Mouse (Mus musculus) lung, postnatal 0 days (tissue): ENCODE data around the gene Pdzph1. TPM values are rescaled to one million over a fixed set of nuclear protein-coding genes. Genes with fewer than 3 reads are reported as not detected.

Experiments
- ATAC-seq: fragments of 200-750 bp; cut with Nextera tagmentation; 2 replicates; pipeline ENCODE4 v1.8.0; 2017; ENCODE audit warnings: moderate library complexity
- DNase-seq: peaks from one replicate; pipeline ENCODE4 v3.0.0-alpha.2; 2016; ENCODE audit warnings: low spot score
- H3K27ac ChIP-seq: fragments of 300-500 bp; sonication (generic); 2 replicates; pipeline ENCODE4 v1.5.1; 2014; ENCODE audit warnings: antibody characterized with exemption, mild to moderate bottlenecking, low read length, mixed read lengths
- H3K27me3 ChIP-seq: fragments of 300-500 bp; sonication (generic); replicated peaks from 2 replicates; pipeline ENCODE4 v1.6.1; 2014; ENCODE audit warnings: low read length, mixed read lengths; ENCODE audit not compliant: insufficient read depth
- H3K36me3 ChIP-seq: fragments of 300-500 bp; sonication (generic); 2 replicates; pipeline ENCODE4 v1.6.1; 2014; ENCODE audit warnings: low read length, mixed read lengths; ENCODE audit not compliant: insufficient read depth
- H3K4me1 ChIP-seq: fragments of 300-500 bp; sonication (generic); 2 replicates; pipeline ENCODE4 v1.6.1; 2014; ENCODE audit warnings: antibody characterized with exemption, low read depth, low read length, mixed read lengths; ENCODE audit not compliant: insufficient read depth
- H3K4me2 ChIP-seq: fragments of 300-500 bp; sonication (generic); replicated peaks from 2 replicates; pipeline ENCODE4 v1.6.1; 2014; ENCODE audit warnings: low read depth, mild to moderate bottlenecking, low read length, moderate library complexity, mixed read lengths
- H3K4me3 ChIP-seq: fragments of 300-500 bp; sonication (generic); 2 replicates; pipeline ENCODE4 v1.5.1; 2014; ENCODE audit warnings: low read depth, low read length
- H3K9ac ChIP-seq: fragments of 300-500 bp; sonication (generic); replicated peaks from 2 replicates; pipeline ENCODE4 v1.6.1; 2014; ENCODE audit warnings: low read depth, mild to moderate bottlenecking
- H3K9me3 ChIP-seq: fragments of 300-500 bp; sonication (generic); 2 replicates; pipeline ENCODE4 v1.6.1; 2016; ENCODE audit warnings: low read length, mixed read lengths
- CTCF ChIP-seq: IDR thresholded peaks from 2 replicates; pipeline ENCODE4 v1.5.1; 2016; ENCODE audit warnings: antibody characterized with exemption, mild to moderate bottlenecking
- EP300 ChIP-seq: IDR thresholded peaks from 2 replicates; pipeline ENCODE4 v1.6.1; 2016; ENCODE audit warnings: antibody characterized with exemption, mild to moderate bottlenecking, control low read depth
- WGBS: fragments of 180-500 bp; shearing (Covaris S2); extraction: QIAGEN DNeasy Blood & Tissue Kit; methylation state at CpG from one replicate; pipeline ENCODE4 v1.1.7; 2014; 5-methylcytosine and 5-hydroxymethylcytosine counted together
- polyA plus RNA-seq: library from polyadenylated mRNA; unstranded; fragments of >200 nt; fragmentation: Nextera tagmentation; extraction: Ambion mirVana; gene quantifications from 2 replicates; pipeline ENCODE4 v1.2.1, GENCODE M21; 2015

The Pdzph1 gene
- polyA plus RNA-seq, 1 experiment from 2014 or later = not detected

DNA sequence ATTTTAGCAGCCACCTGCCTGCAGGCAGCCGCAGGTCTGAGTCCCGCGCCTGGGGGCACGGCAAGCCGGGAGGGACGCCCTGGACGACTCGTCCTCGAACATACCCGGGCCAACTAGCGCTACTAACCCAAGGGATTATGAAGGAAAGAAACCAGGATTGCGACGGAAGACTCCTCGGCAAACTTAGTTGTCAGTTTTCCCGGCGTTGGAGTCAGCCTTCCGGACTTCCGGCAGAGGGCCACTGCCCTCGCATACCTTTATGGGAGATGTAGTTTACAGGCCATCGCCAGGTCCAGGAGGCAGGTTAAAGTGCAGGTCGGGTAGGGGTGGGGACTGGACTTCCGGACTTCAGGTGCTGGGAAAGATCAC is 21.9 kb upstream of the Pdzph1 start, which contains the start of gene Nudt12:
TSS of gene Nudt12 (minus strand) at position 282 of the 369 bp plus-strand sequence.
- no peaks in the 10 kb centered on the region for H3K4me1 ChIP-seq
- DNase-seq (peak; percentile 73), ATAC-seq (peak; percentile 94)
- H3K27ac ChIP-seq = no peak within 1 kb of the TSS
- H3K36me3 ChIP-seq = no peaks in the 10 kb centered on the region
- H3K4me2 ChIP-seq = peak within 1 kb of the TSS; percentile 77
- no peaks in the 10 kb centered on the region for H3K9me3 ChIP-seq
- TF ChIP-seq CTCF = peak; percentile 22; the same call in 1 of the 2 replicates
- no peak for TF ChIP-seq EP300
- H3K27me3 ChIP-seq = no peaks in the 10 kb centered on the region
- H3K9ac ChIP-seq = peak within 1 kb of the TSS; percentile 51
- peak within 1 kb of the TSS; percentile 58 for H3K4me3 ChIP-seq
- 1% methylated on average over 22 of the region's 22 CpGs for WGBS

DNA sequence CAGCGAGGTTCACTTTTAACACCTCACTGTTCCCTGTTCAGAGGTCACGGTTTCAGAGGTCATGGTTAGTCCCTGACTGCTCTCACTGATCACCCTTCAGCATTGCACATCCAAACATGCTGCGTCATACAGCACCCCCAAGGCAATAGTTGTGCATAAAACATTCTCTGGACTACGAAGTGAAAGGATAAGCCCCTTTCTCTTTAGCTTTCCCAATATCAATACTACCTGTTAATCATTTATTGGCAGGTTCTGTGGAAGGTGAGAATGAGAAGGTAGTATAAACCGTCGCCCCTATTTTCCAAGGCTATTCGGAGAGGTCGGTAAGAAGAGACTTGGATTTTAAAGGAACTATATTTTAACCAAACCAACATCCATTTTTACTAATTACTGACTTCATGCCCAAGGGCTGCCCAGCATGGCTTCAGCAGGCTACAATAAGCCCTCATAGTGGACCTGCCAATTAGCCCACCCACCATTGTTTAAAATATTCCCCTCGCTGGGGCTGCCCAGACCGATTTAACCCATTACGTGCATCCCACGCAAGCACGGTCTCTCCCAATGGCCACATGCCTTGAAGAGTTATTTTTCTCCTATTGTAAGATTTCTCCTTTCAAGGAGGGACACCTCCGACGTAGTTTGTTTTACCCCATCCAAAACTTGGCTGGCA is 21.4 kb upstream of the Pdzph1 start:
- Histone ChIP-seq H3K36me3 (no peaks in the 10 kb centered on the region), H3K4me3 (peak overlapping the region; percentile 58), H3K9ac (peak overlapping the region; percentile 51), H3K9me3 (no peaks in the 10 kb centered on the region), H3K27ac (no peak overlapping the region), H3K4me2 (peak overlapping the region; percentile 77), H3K4me1 (no peaks in the 10 kb centered on the region), H3K27me3 (no peaks in the 10 kb centered on the region)
- no peak for TF ChIP-seq EP300
- TF ChIP-seq CTCF = no peak
- DNase-seq (peak; percentile 7), ATAC-seq (peak; percentile 33)
- 9% methylated on average over 15 of the region's 15 CpGs for WGBS

DNA sequence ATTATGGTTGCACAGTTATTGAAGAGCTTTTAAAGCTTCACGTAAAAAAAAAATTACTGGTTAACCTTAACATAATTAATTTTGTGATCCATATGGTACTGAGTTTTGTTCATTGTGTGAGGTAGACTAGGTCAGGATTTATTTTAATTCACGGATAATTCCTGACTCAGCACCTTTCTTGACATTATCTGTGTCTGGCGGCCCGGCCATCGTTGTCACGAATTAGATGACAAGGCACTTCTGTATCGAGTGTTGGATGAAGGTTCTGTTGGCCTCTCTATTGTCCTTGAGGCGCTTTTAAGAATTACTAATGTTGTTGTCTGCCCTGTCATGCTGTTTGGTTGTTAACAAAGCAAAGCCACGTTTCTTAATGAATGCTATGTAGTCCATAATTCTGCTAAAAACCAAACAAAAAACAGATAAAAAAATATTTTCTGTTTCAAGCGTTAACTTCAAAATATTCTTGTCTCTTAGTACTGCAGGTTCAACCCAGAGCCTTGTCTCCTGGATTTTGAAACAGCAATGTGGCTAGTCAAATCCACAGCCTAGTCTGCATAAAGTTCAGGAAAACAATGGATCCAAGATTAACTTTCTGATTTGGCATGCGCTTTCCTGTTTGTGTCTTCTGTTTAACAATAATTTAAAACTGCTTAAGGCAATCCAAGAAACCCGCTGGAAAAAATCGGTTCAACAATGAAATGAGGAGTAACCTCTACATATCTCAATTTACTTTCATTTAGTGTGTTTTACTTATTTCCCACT is 20.6 kb upstream of the Pdzph1 start:
- DNase-seq = no peak
- WGBS = 72% methylated on average over 13 of the region's 13 CpGs

DNA sequence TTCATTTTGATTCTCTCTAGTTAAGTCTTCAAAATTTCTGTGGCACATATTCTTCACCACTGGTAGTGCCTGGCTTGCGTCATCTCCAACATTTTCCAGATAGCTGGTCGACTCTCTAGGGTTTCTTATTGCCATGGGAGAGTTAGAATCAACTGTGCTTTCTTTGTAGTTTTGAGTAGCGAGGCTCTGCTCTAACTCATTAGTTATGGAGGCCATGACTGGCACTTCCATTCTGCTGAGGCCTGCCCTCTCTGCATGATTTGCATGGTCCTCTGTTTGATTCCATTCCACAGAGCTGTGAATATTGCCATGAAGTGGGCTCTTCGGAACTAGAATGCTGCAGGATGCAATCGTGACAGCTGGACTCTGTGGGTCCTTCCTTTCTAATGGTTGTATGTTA is 17.9 kb downstream of the Pdzph1 start:
- WGBS = 72% methylated on average over 5 of the region's 5 CpGs
- H3K4me3 ChIP-seq = no peak overlapping the region
- no peaks in the 10 kb centered on the region for H3K9me3 ChIP-seq
- H3K9ac ChIP-seq = no peak overlapping the region
- TF ChIP-seq EP300 (no peak), CTCF (no peak)
- no peaks in the 10 kb centered on the region for H3K4me1 ChIP-seq
- H3K27me3 ChIP-seq = no peaks in the 10 kb centered on the region
- no peak overlapping the region for H3K4me2 ChIP-seq
- H3K36me3 ChIP-seq = no peaks in the 10 kb centered on the region
- DNase-seq (no peak), ATAC-seq (no peak)
- no peak overlapping the region for H3K27ac ChIP-seq

More for the DNA sequence above, 20.6 kb upstream of the Pdzph1 start:
- no peaks in the 10 kb centered on the region for H3K9me3 ChIP-seq
- no peak overlapping the region for H3K4me3 ChIP-seq
- no peak overlapping the region for H3K27ac ChIP-seq
- H3K4me1 ChIP-seq = no peaks in the 10 kb centered on the region
- TF ChIP-seq EP300 = no peak
- no peak for TF ChIP-seq CTCF
- no peaks in the 10 kb centered on the region for H3K27me3 ChIP-seq
- H3K36me3 ChIP-seq = no peaks in the 10 kb centered on the region
- no peak overlapping the region for H3K9ac ChIP-seq
- no peak overlapping the region for H3K4me2 ChIP-seq
- ATAC-seq = no peak

DNA sequence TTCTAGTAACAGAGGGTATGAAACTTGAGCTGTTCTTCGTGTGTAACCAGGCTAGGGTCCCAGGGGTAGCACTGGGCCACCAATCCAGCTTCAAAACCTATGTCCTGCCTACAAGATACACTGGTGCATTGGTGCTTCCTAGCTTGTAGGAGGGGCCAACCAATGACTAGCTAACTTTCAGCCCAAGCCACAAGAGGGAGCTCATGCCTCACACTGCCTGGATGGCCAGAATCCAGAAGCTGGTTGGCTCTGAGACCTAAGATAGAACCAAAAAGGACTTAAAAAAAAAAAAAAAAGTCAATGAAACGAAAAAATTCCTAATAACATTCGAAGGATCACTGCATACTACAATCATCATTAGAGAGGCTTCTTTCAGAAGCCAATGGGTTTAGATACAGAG is 31.3 kb downstream of the Pdzph1 start:
- Histone ChIP-seq H3K4me3 (no peak overlapping the region), H3K36me3 (no peaks in the 10 kb centered on the region), H3K4me2 (no peak overlapping the region), H3K27ac (no peak overlapping the region), H3K4me1 (no peaks in the 10 kb centered on the region), H3K9ac (no peak overlapping the region), H3K27me3 (no peaks in the 10 kb centered on the region), H3K9me3 (no peaks in the 10 kb centered on the region)
- ATAC-seq (no peak), DNase-seq (no peak)
- TF ChIP-seq EP300 (no peak), CTCF (no peak; the same call in 1 of the 2 replicates)
- WGBS = 18% methylated on average over 3 of the region's 3 CpGs

GRCm38 (mm10) chr17:58957055-58957454 is 34.1 kb downstream of the Pdzph1 start:
- no peak overlapping the region for H3K4me3 ChIP-seq
- no peak for ATAC-seq
- no peak overlapping the region for H3K27ac ChIP-seq
- DNase-seq = no peak
- no peaks in the 10 kb centered on the region for H3K27me3 ChIP-seq
- no peak overlapping the region for H3K9ac ChIP-seq
- no peaks in the 10 kb centered on the region for H3K9me3 ChIP-seq
- no peaks in the 10 kb centered on the region for H3K4me1 ChIP-seq
- no peak overlapping the region for H3K4me2 ChIP-seq
- TF ChIP-seq CTCF (no peak), EP300 (no peak)
- no peaks in the 10 kb centered on the region for H3K36me3 ChIP-seq
- 88% methylated on average over 1 of the region's 1 CpGs for WGBS
